Mouse (Mus musculus): Measurements from ENCODE around the gene Ccdc3.
"Not testable (repeated sequence)": the region's sequence is repeated elsewhere in the genome, so short reads cannot be mapped to it uniquely, and the experiment has no call there.

- not testable (repeated sequence) for TF ChIP-seq CTCF (IDR thresholded peaks at IDR 0.05; ENCODE audit: control insufficient read depth, insufficient read depth, insufficient replicate concordance, low read depth, low read length); POLR2A (IDR thresholded peaks at IDR 0.05; ENCODE audit: control insufficient read depth, low read depth, low read length)
Observed at GRCm38 (mm10) chr2:5090385-5090784, 47.2 kb upstream of the Ccdc3 start.

All from testis, adult 2 months (tissue).